Mouse (Mus musculus) embryo, embryonic 10.5 days (tissue): ENCODE data around the gene Mvb12b.
A peak's percentile ranks its signal among the peaks of the same experiment; 100 is the strongest.
"Not testable (repeated sequence)": the region's sequence is repeated elsewhere in the genome, so short reads cannot be mapped to it uniquely, and the experiment has no call there.

ENCODE experiments used
- DNase-seq: peaks from one replicate; pipeline ENCODE4 v3.0.0-alpha.2; 2015; ENCODE audit warnings: low spot score

Mvb12b gene

GRCm38 (mm10) chr2:33887328-33888099, at the start of gene Mvb12b:
Gene Mvb12b, minus strand, starts transcription at chr2:33887946.
- peak; percentile 69 for DNase-seq

GRCm38 (mm10) chr2:33935756-33936155, 48.0 kb upstream of the Mvb12b start:
- no peak for DNase-seq

- DNase-seq = no peak
These were observed 46.1 kb upstream of the Mvb12b start for GRCm38 (mm10) chr2:33933606-33934510.

- DNase-seq = no peak
These were observed 43.4 kb upstream of the Mvb12b start for GRCm38 (mm10) chr2:33931161-33931560.

- no peak for DNase-seq
These were observed 37.5 kb upstream of the Mvb12b start for GRCm38 (mm10) chr2:33925288-33925687.

GRCm38 (mm10) chr2:33923482-33923881, 35.7 kb upstream of the Mvb12b start:
- DNase-seq = no peak

- no peak for DNase-seq
These were observed 34.7 kb upstream of the Mvb12b start for GRCm38 (mm10) chr2:33922466-33922865.

- DNase-seq = peak; percentile 48
These were observed 32.3 kb upstream of the Mvb12b start for GRCm38 (mm10) chr2:33919934-33920615.

- DNase-seq = peak; percentile 50
These were observed 31.1 kb upstream of the Mvb12b start for GRCm38 (mm10) chr2:33918824-33919223.

GRCm38 (mm10) chr2:33918318-33918717, 30.6 kb upstream of the Mvb12b start:
- peak; percentile 76 for DNase-seq

GRCm38 (mm10) chr2:33916603-33917002, 28.9 kb upstream of the Mvb12b start:
- DNase-seq = peak; percentile 45

GRCm38 (mm10) chr2:33914998-33915397, 27.3 kb upstream of the Mvb12b start:
- no peak for DNase-seq

- no peak for DNase-seq
These were observed 26.6 kb upstream of the Mvb12b start for GRCm38 (mm10) chr2:33914334-33914733.

- DNase-seq = not testable (repeated sequence)
These were observed 25.9 kb upstream of the Mvb12b start for GRCm38 (mm10) chr2:33913598-33913997.

- no peak for DNase-seq
These were observed 25.0 kb upstream of the Mvb12b start for GRCm38 (mm10) chr2:33912741-33913140.

GRCm38 (mm10) chr2:33908374-33908773, 20.6 kb upstream of the Mvb12b start:
- peak; percentile 45 for DNase-seq

- DNase-seq = no peak
These were observed 19.4 kb upstream of the Mvb12b start for GRCm38 (mm10) chr2:33907174-33907573.

- no peak for DNase-seq
These were observed 8.1 kb upstream of the Mvb12b start for GRCm38 (mm10) chr2:33895829-33896228.

- DNase-seq = no peak
These were observed 5.4 kb upstream of the Mvb12b start for GRCm38 (mm10) chr2:33893151-33893550.

GRCm38 (mm10) chr2:33892354-33892753, 4.6 kb upstream of the Mvb12b start:
- DNase-seq = no peak

GRCm38 (mm10) chr2:33888100-33888385, 297 bp upstream of the Mvb12b start:
- no peak for DNase-seq
